In genomic region chr6:91737451-91737850, GRCm38 (mm10) we compare ENCODE assay signal across 17 mouse cellular contexts. TPM values are rescaled to one million over a fixed set of nuclear protein-coding genes. Genes with fewer than 3 reads are reported as not detected.
DNase-seq lines count a peak whose midpoint lies in the region; ATAC-seq and TF ChIP-seq lines count a peak whose summit lies in the region.
"Had no signal": no experiment of that assay in that cellular context is flagged by ENCODE, and none has a peak within 500 bp of the region (broad histone marks: within the 10 kb centered on the region; RNA-seq: fewer than 3 reads in every experiment).

No protein-coding gene starts in this region.

- no peak overlapping the region for H3K4me2 ChIP-seq in heart, embryonic 12.5 days
- no peak overlapping the region for H3K4me2 ChIP-seq in stomach, embryonic 16.5 days (ENCODE audit: low read depth, low read length)
- H3K4me2 ChIP-seq: hindbrain, embryonic 14.5 days; liver, embryonic 12.5 days; midbrain, embryonic 12.5 days; neural tube, embryonic 12.5 days had no signal

- DNase-seq in heart, adult 2 months, result peak in 1 of 2 experiments; percentile 37
- DNase-seq in layer of hippocampus, adult 2 months (ENCODE audit: low spot score in 2 of 2), result no peak
- DNase-seq in layer of hippocampus, postnatal 25 days (ENCODE audit: extremely low spot score in 1 of 2, low spot score in 1 of 2), result no peak
- no peak for DNase-seq in lung, adult 18-20 months
- DNase-seq: adrenal gland, postnatal 14 days; B cell, adult 2 months; cerebellum, adult 11-12 months; cerebellum, postnatal 14 days; right cerebral cortex, postnatal 4 days had no signal

- no peak for TF ChIP-seq CTCF in heart, adult 2 months (IDR thresholded peaks at IDR 0.05)
- TF ChIP-seq CTCF in layer of hippocampus, adult 2 months (conservative IDR thresholded peaks at IDR 0.05), result no peak

- no peak overlapping the region; the same call in 1 of the 2 replicates for H3K9ac ChIP-seq in heart, adult 2 months (ENCODE audit: low read depth, low read length)
- H3K9ac ChIP-seq in heart, embryonic 12.5 days, result no peak overlapping the region
- no peak overlapping the region for H3K9ac ChIP-seq in stomach, embryonic 16.5 days (ENCODE audit: low read length)
- H3K9ac ChIP-seq: hindbrain, embryonic 14.5 days; liver, embryonic 12.5 days; midbrain, embryonic 12.5 days; neural tube, embryonic 12.5 days had no signal

- TF ChIP-seq POLR2A in heart, adult 2 months (IDR thresholded peaks at IDR 0.05; ENCODE audit: insufficient read depth, low read depth, low read length), result no peak

- H3K9me3 ChIP-seq in heart, embryonic 12.5 days (replicated peaks), result no peaks in the 10 kb centered on the region
- no peaks in the 10 kb centered on the region for H3K9me3 ChIP-seq in stomach, embryonic 16.5 days (replicated peaks; ENCODE audit: control insufficient read depth, low read length)
- H3K9me3 ChIP-seq: liver, embryonic 12.5 days; midbrain, embryonic 12.5 days; neural tube, embryonic 12.5 days had no signal

- TF ChIP-seq EP300 in heart, adult 2 months (IDR thresholded peaks at IDR 0.05; ENCODE audit: insufficient read depth, low read depth, low read length), result no peak

- peak overlapping the region; percentile 84 for H3K27ac ChIP-seq in heart, adult 2 months
- H3K27ac ChIP-seq in heart, embryonic 12.5 days (ENCODE audit: poor library complexity, severe bottlenecking), result no peak overlapping the region
- peak overlapping the region; percentile 74 for H3K27ac ChIP-seq in layer of hippocampus, adult 2 months
- H3K27ac ChIP-seq in brown adipose tissue, adult 24 weeks (replicated peaks; ENCODE audit: low read depth, low read length), result peak overlapping the region; percentile 97
- H3K27ac ChIP-seq in stomach, embryonic 16.5 days (ENCODE audit: low read length), result peak overlapping the region; percentile 74; the same call in 1 of the 2 replicates
- H3K27ac ChIP-seq: hindbrain, embryonic 14.5 days; liver, embryonic 12.5 days; midbrain, embryonic 12.5 days; neural tube, embryonic 12.5 days had no signal

- WGBS in heart, adult 2 months, result 60% methylated on average over 7 of the region's 7 CpGs
- 87% methylated on average over 7 of the region's 7 CpGs for WGBS in heart, embryonic 12.5 days
- WGBS in stomach, embryonic 16.5 days, result 79% methylated on average over 7 of the region's 7 CpGs

- no peaks in the 10 kb centered on the region for H3K27me3 ChIP-seq in heart, adult 2 months (ENCODE audit: control insufficient read depth, insufficient read depth, low read length)
- H3K27me3 ChIP-seq in heart, embryonic 12.5 days (replicated peaks), result peaks cover 14% of the 10 kb centered on the region
- H3K27me3 ChIP-seq in stomach, embryonic 16.5 days (ENCODE audit: control insufficient read depth, insufficient read depth, low read length), result no peaks in the 10 kb centered on the region
- H3K27me3 ChIP-seq: liver, embryonic 12.5 days; midbrain, embryonic 12.5 days; neural tube, embryonic 12.5 days had no signal

- intact Hi-C loops in heart, adult 2 months (cut with DNase I), result loop anchor here (2.0 kb wide), 1 partner anchor 23 kb away; no protein-coding TSS in a partner anchor

- no peak overlapping the region for H3K4me3 ChIP-seq in heart, adult 2 months
- H3K4me3 ChIP-seq in heart, embryonic 12.5 days, result no peak overlapping the region
- no peak overlapping the region for H3K4me3 ChIP-seq in layer of hippocampus, adult 2 months
- H3K4me3 ChIP-seq in brown adipose tissue, adult 24 weeks (ENCODE audit: insufficient read depth, low read depth, low read length), result no peak overlapping the region
- H3K4me3 ChIP-seq in stomach, embryonic 16.5 days (replicated peaks; ENCODE audit: low read length), result no peak overlapping the region
- H3K4me3 ChIP-seq: liver, embryonic 12.5 days; midbrain, embryonic 12.5 days; neural tube, embryonic 12.5 days had no signal

- H3K79me2 ChIP-seq in heart, adult 2 months (replicated peaks; ENCODE audit: control insufficient read depth, insufficient read depth, low read length), result no peaks in the 10 kb centered on the region; the same call in 1 of the 2 replicates

- H3K36me3 ChIP-seq in heart, adult 2 months (ENCODE audit: control insufficient read depth, insufficient read depth, low read length), result peaks cover 27% of the 10 kb centered on the region
- peaks cover 86% of the 10 kb centered on the region for H3K36me3 ChIP-seq in heart, embryonic 12.5 days
- peaks cover 6% of the 10 kb centered on the region; the same call in 1 of the 2 replicates for H3K36me3 ChIP-seq in stomach, embryonic 16.5 days (ENCODE audit: control insufficient read depth, insufficient read depth, low read length)

- no peak for ATAC-seq in heart, embryonic 12.5 days (ENCODE audit: insufficient number of reproducible peaks, low FRiP score)
- ATAC-seq in stomach, embryonic 16.5 days (ENCODE audit: insufficient read depth, low FRiP score), result no peak
- ATAC-seq: forebrain, embryonic 16.5 days; liver, embryonic 12.5 days had no signal

- peaks cover 29% of the 10 kb centered on the region for H3K4me1 ChIP-seq in heart, adult 2 months (ENCODE audit: control insufficient read depth, insufficient read depth, low read length)
- peaks cover 28% of the 10 kb centered on the region for H3K4me1 ChIP-seq in heart, embryonic 12.5 days (replicated peaks)
- peaks cover 30% of the 10 kb centered on the region for H3K4me1 ChIP-seq in brown adipose tissue, adult 24 weeks (ENCODE audit: control insufficient read depth, insufficient read depth, insufficient read length, low read length)
- peaks cover 31% of the 10 kb centered on the region for H3K4me1 ChIP-seq in stomach, embryonic 16.5 days (ENCODE audit: control insufficient read depth, insufficient read depth, low read length)
- H3K4me1 ChIP-seq: neural tube, embryonic 12.5 days had no signal

RNA-seq across cellular contexts. Expression of gene Slc6a6, which starts 53.6 kb away (rescaled TPM):
- total RNA-seq in heart, adult 2 months (2021), result 10 to 100 TPM; 56.4 to 96.9 TPM
- 86.2 and 118 TPM in 2 replicates for polyA plus RNA-seq in heart, adult 2 months (2012; rRNA removed)
- 79.1 and 85.8 TPM in 2 replicates for polyA plus RNA-seq in heart, embryonic 12.5 days (2016; fragmentation: Nextera tagmentation; extraction: Ambion mirVana)
- total RNA-seq in layer of hippocampus, adult 2 months (2021), result 100 to 1,000 TPM; 136 to 138 TPM
- total RNA-seq in layer of hippocampus, postnatal 25 days (2021), result 100 to 1,000 TPM; 104 to 168 TPM
- polyA plus RNA-seq in brown adipose tissue, adult 24 weeks (2012; ENCODE audit: insufficient read depth, insufficient read length, missing spikeins), result 33.0 and 38.9 TPM in 2 replicates
- polyA plus RNA-seq in stomach, embryonic 16.5 days (2015; fragmentation: Nextera tagmentation; extraction: Ambion mirVana), result 54.4 and 59.5 TPM in 2 replicates
